Mouse (Mus musculus) lung, postnatal 14 days (tissue): Measurements from ENCODE around the gene Mterf1b.
"Not testable (repeated sequence)": the region's sequence is repeated elsewhere in the genome, so short reads cannot be mapped to it uniquely, and the experiment has no call there.

Experiments used
- DNase-seq: peaks from one replicate; pipeline ENCODE4 v3.0.0; 2021

Mterf1b gene

GRCm38 (mm10) chr5:4191671-4192480, at the start of gene Mterf1b:
TSS of gene Mterf1b (plus strand) at chr5:4192367.
- not testable (repeated sequence) for DNase-seq

- not testable (repeated sequence) for DNase-seq
Measured at GRCm38 (mm10) chr5:4159418-4160071, 32.6 kb upstream of the Mterf1b start.

- DNase-seq: no peak
Measured at GRCm38 (mm10) chr5:4161554-4161953, 30.6 kb upstream of the Mterf1b start.

GRCm38 (mm10) chr5:4162461-4162860, 29.7 kb upstream of the Mterf1b start:
- no peak for DNase-seq

- DNase-seq: not testable (repeated sequence)
Measured at GRCm38 (mm10) chr5:4167813-4168529, 24.2 kb upstream of the Mterf1b start.

GRCm38 (mm10) chr5:4168530-4168926, 23.6 kb upstream of the Mterf1b start:
- not testable (repeated sequence) for DNase-seq

GRCm38 (mm10) chr5:4176421-4176820, 15.7 kb upstream of the Mterf1b start:
- DNase-seq: not testable (repeated sequence)

- DNase-seq: no peak
Measured at GRCm38 (mm10) chr5:4179364-4179763, 12.8 kb upstream of the Mterf1b start.

GRCm38 (mm10) chr5:4186815-4187214, 5.4 kb upstream of the Mterf1b start:
- DNase-seq: no peak

GRCm38 (mm10) chr5:4192481-4193246, 497 bp downstream of the Mterf1b start:
- DNase-seq: not testable (repeated sequence)

- DNase-seq: no peak
Measured at GRCm38 (mm10) chr5:4193247-4193628, 1.1 kb downstream of the Mterf1b start.

- DNase-seq: no peak
Measured at GRCm38 (mm10) chr5:4194166-4194565, 2.0 kb downstream of the Mterf1b start.

GRCm38 (mm10) chr5:4195086-4195485, 2.9 kb downstream of the Mterf1b start:
- DNase-seq: no peak

GRCm38 (mm10) chr5:4201368-4201767, 9.2 kb downstream of the Mterf1b start:
- no peak for DNase-seq

- not testable (repeated sequence) for DNase-seq
Measured at GRCm38 (mm10) chr5:4202276-4202810, 10.2 kb downstream of the Mterf1b start.

GRCm38 (mm10) chr5:4210082-4210481, 17.9 kb downstream of the Mterf1b start:
- DNase-seq: not testable (repeated sequence)

- DNase-seq: no peak
Measured at GRCm38 (mm10) chr5:4221309-4221708, 29.1 kb downstream of the Mterf1b start.

- no peak for DNase-seq
Measured at GRCm38 (mm10) chr5:4221981-4222623, 29.9 kb downstream of the Mterf1b start.

- DNase-seq: no peak
Measured at GRCm38 (mm10) chr5:4232163-4232562, 40.0 kb downstream of the Mterf1b start.

GRCm38 (mm10) chr5:4234505-4234904, 42.3 kb downstream of the Mterf1b start:
- no peak for DNase-seq

GRCm38 (mm10) chr5:4240120-4240519, 48.0 kb downstream of the Mterf1b start:
- DNase-seq: no peak

- DNase-seq: no peak
Measured at GRCm38 (mm10) chr5:4245004-4245403, 52.8 kb downstream of the Mterf1b start.
